Mouse (Mus musculus): ENCODE data around the gene Prkag3.

The Prkag3 gene

GRCm38 (mm10) chr1:74759773-74760172, 10.8 kb upstream of the Prkag3 start:
- DNase-seq (ENCODE audit: low spot score): no peak

- DNase-seq (ENCODE audit: low spot score): no peak
Observed at GRCm38 (mm10) chr1:74754175-74754785, 5.3 kb upstream of the Prkag3 start.

- DNase-seq (ENCODE audit: low spot score): no peak
Observed at GRCm38 (mm10) chr1:74753266-74753974, 4.4 kb upstream of the Prkag3 start.

- no peak for DNase-seq (ENCODE audit: low spot score)
Observed at GRCm38 (mm10) chr1:74752833-74753232, 3.8 kb upstream of the Prkag3 start.

GRCm38 (mm10) chr1:74752150-74752549, 3.1 kb upstream of the Prkag3 start:
- DNase-seq (ENCODE audit: low spot score): no peak

GRCm38 (mm10) chr1:74750683-74751082, 1.7 kb upstream of the Prkag3 start:
- no peak for DNase-seq (ENCODE audit: low spot score)

- DNase-seq (ENCODE audit: low spot score): no peak
Observed at GRCm38 (mm10) chr1:74749301-74749700, 280 bp upstream of the Prkag3 start.

GRCm38 (mm10) chr1:74747335-74747734, 1.7 kb downstream of the Prkag3 start:
- no peak for DNase-seq (ENCODE audit: low spot score)

GRCm38 (mm10) chr1:74740846-74741245, 8.2 kb downstream of the Prkag3 start:
- DNase-seq (ENCODE audit: low spot score): no peak

GRCm38 (mm10) chr1:74737500-74737899, 11.5 kb downstream of the Prkag3 start:
- DNase-seq (ENCODE audit: low spot score): no peak

GRCm38 (mm10) chr1:74736977-74737376, 12.0 kb downstream of the Prkag3 start:
- no peak for DNase-seq (ENCODE audit: low spot score)

GRCm38 (mm10) chr1:74728446-74728845, 20.6 kb downstream of the Prkag3 start:
- DNase-seq (ENCODE audit: low spot score): no peak

- no peak for DNase-seq (ENCODE audit: low spot score)
Observed at GRCm38 (mm10) chr1:74726674-74727073, 22.3 kb downstream of the Prkag3 start.

GRCm38 (mm10) chr1:74726114-74726513, 22.9 kb downstream of the Prkag3 start:
- DNase-seq (ENCODE audit: low spot score): no peak

- DNase-seq (ENCODE audit: low spot score): no peak
Observed at GRCm38 (mm10) chr1:74723748-74724147, 25.3 kb downstream of the Prkag3 start.

GRCm38 (mm10) chr1:74721657-74722056, 27.4 kb downstream of the Prkag3 start:
- DNase-seq (ENCODE audit: low spot score): no peak

- DNase-seq (ENCODE audit: low spot score): no peak
Observed at GRCm38 (mm10) chr1:74719281-74719680, 29.7 kb downstream of the Prkag3 start.

- DNase-seq (ENCODE audit: low spot score): no peak
Observed at GRCm38 (mm10) chr1:74718113-74718512, 30.9 kb downstream of the Prkag3 start.

- no peak for DNase-seq (ENCODE audit: low spot score)
Observed at GRCm38 (mm10) chr1:74715886-74716285, 33.1 kb downstream of the Prkag3 start.

GRCm38 (mm10) chr1:74715468-74715867, 33.6 kb downstream of the Prkag3 start:
- DNase-seq (ENCODE audit: low spot score): no peak

- no peak for DNase-seq (ENCODE audit: low spot score)
Observed at GRCm38 (mm10) chr1:74714967-74715366, 34.1 kb downstream of the Prkag3 start.

GRCm38 (mm10) chr1:74713859-74714730, 34.9 kb downstream of the Prkag3 start:
- no peak for DNase-seq (ENCODE audit: low spot score)

Data from ovary, postnatal 10 days (tissue).